15 mouse cellular contexts compared by ENCODE assay signal in genomic region chr17:69119183-69119582, GRCm38 (mm10).
"Had no signal": no experiment of that assay in that cellular context is flagged by ENCODE, and none has a peak within 500 bp of the region (broad histone marks: within the 10 kb centered on the region; RNA-seq: fewer than 3 reads in every experiment).

No protein-coding gene starts in this region.

- H3K4me2 ChIP-seq: limb, embryonic 13.5 days; neural tube, embryonic 15.5 days had no signal

- H3K9ac ChIP-seq: limb, embryonic 13.5 days; liver, embryonic 14.5 days; neural tube, embryonic 15.5 days had no signal

- H3K36me3 ChIP-seq: limb, embryonic 13.5 days; midbrain, embryonic 10.5 days; neural tube, embryonic 15.5 days had no signal

- H3K27ac ChIP-seq: kidney, postnatal 0 days; layer of hippocampus, adult 2 months; limb, embryonic 13.5 days; liver, embryonic 14.5 days; midbrain, embryonic 10.5 days; neural tube, embryonic 15.5 days; stomach, postnatal 0 days had no signal

- H3K9me3 ChIP-seq: limb, embryonic 13.5 days; midbrain, embryonic 10.5 days; neural tube, embryonic 15.5 days had no signal

- H3K4me3 ChIP-seq: layer of hippocampus, adult 2 months; limb, embryonic 13.5 days; midbrain, embryonic 10.5 days; myocyte; neural tube, embryonic 15.5 days had no signal

- DNase-seq: kidney, postnatal 36 days; left cerebral cortex, postnatal 4 days; lung, adult 2 months; lung, postnatal 10 days; lung, postnatal 4 days; midbrain, embryonic 14.5 days; thymus, postnatal 14 days had no signal
